In the genomic region with DNA sequence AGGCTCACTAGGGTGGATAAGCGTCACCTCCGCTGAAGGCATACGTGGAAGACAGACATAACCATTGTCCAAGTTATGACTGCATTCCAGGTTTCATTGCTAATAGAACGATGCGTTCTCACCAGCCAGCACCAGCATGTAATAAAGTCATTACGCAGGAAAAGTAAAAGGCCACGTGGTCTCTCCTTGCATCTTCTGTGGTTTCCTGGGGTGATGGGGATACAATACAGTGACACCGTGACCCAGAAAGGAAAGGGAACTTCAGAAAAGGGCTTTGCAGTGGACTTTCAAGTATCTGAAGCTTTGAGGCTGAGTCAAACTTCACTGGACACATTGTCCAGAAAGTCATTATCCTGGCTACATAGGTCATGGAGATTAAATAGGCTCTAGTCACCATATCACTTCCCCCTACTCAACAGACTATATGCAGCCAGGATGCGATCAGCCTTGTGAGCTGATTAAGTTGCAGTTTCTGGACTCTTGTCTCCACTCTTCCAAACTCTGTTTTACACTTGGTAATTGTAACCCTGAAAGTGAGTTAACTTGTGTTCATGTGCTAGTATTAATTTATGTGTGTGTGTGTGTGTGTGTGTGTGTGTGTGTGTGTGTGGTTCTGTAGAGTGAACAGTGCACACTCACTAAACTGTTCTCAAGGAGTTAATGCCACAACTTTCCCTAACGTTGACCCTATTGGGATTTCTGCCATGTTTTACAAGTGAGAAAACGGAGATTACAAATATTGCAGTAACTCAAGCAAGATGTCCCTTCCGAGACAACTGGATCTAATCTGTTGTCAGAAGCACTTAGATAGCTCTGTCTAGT, we compare ENCODE assay signal across 14 mouse cellular contexts.
"Had no signal": no experiment of that assay in that cellular context is flagged by ENCODE, and none has a peak within 500 bp of the region (broad histone marks: within the 10 kb centered on the region; RNA-seq: fewer than 3 reads in every experiment).

No protein-coding gene starts in this region.

- ATAC-seq: lung, postnatal 0 days; midbrain, embryonic 16.5 days had no signal

- H3K4me3 ChIP-seq: layer of hippocampus, adult 2 months; left cerebral cortex, adult 2 months; limb, embryonic 10.5 days; liver, embryonic 15.5 days had no signal

- DNase-seq: kidney, adult 11 months; kidney, adult 9 months; kidney, postnatal 10 days; kidney, postnatal 4 days; lung, adult 2 months; lung, postnatal 36 days; right cerebral cortex, postnatal 14 days; thymus, postnatal 4 days had no signal

- H3K36me3 ChIP-seq: limb, embryonic 10.5 days; liver, embryonic 15.5 days had no signal

- H3K4me1 ChIP-seq: limb, embryonic 10.5 days; liver, embryonic 15.5 days had no signal

- H3K27me3 ChIP-seq: liver, embryonic 15.5 days had no signal

- H3K9me3 ChIP-seq: limb, embryonic 10.5 days; liver, embryonic 15.5 days had no signal
